Comparison of ENCODE assay signal across 20 mouse cellular contexts in the genomic region with DNA sequence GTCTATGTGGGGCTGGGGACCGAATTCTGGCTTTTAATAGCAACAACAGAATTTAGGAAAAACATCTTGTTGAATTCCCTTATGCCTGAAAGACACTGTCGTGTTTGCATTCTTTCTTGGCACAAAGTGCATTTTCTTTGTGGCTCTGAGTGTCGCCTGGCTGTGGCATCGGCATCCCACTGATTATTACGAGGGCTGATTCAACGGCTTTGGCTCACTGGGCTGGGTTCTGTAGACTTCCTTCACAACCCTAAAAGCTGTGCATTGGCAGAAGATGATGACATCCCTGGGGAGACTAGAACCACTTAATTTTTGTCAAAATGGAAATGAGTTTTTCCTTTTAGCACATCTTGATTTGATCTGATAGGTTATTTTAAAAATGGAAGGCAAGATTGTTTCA.
DNase-seq lines count a peak whose midpoint lies in the region; ATAC-seq and TF ChIP-seq lines count a peak whose summit lies in the region.
"Had no signal": no experiment of that assay in that cellular context is flagged by ENCODE, and none has a peak within 500 bp of the region (broad histone marks: within the 10 kb centered on the region; RNA-seq: fewer than 3 reads in every experiment).

No protein-coding gene starts in this region.

- no peaks in the 10 kb centered on the region for H3K36me3 ChIP-seq in hindbrain, embryonic 15.5 days
- H3K36me3 ChIP-seq in hindbrain, embryonic 14.5 days (replicated peaks; ENCODE audit: control insufficient read depth, insufficient read depth): no peaks in the 10 kb centered on the region
- no peaks in the 10 kb centered on the region for H3K36me3 ChIP-seq in liver, postnatal 0 days (replicated peaks; ENCODE audit: insufficient read depth, low read length)
- H3K36me3 ChIP-seq: limb, embryonic 13.5 days; liver, embryonic 13.5 days; lung, embryonic 15.5 days; neural tube, embryonic 12.5 days had no signal

- 0 out of 2 replicates have a peak overlapping the region, but pooled peaks have one; percentile 13 for H3K9ac ChIP-seq in hindbrain, embryonic 15.5 days
- H3K9ac ChIP-seq in hindbrain, embryonic 14.5 days: no peak overlapping the region
- H3K9ac ChIP-seq in liver, postnatal 0 days (replicated peaks): no peak overlapping the region
- H3K9ac ChIP-seq: limb, embryonic 13.5 days; liver, embryonic 13.5 days; lung, embryonic 15.5 days; neural tube, embryonic 12.5 days had no signal

- no peak overlapping the region; the same call in 1 of the 2 replicates for H3K27ac ChIP-seq in hindbrain, embryonic 15.5 days (replicated peaks)
- no peak overlapping the region for H3K27ac ChIP-seq in hindbrain, embryonic 14.5 days
- H3K27ac ChIP-seq in liver, postnatal 0 days (ENCODE audit: low read depth): no peak overlapping the region
- H3K27ac ChIP-seq: limb, embryonic 13.5 days; liver, embryonic 13.5 days; lung, embryonic 15.5 days; neural tube, embryonic 12.5 days had no signal

- TF ChIP-seq EP300 in liver, postnatal 0 days (IDR thresholded peaks at IDR 0.05; ENCODE audit: low read depth): no peak

- TF ChIP-seq CTCF in liver, postnatal 0 days (IDR thresholded peaks at IDR 0.05; ENCODE audit: low read depth): no peak

- intact Hi-C loops in heart, postnatal 14 days (cut with DNase I): no loop called here

- no peak for DNase-seq in hindbrain, embryonic 14.5 days (ENCODE audit: low spot score)
- DNase-seq in brain, adult 2 months (ENCODE audit: low read depth, low spot score): peak; percentile 90
- peak; percentile 77 for DNase-seq in cerebellum, adult 11-12 months
- peak; percentile 76 to 90 for DNase-seq in cerebellum, postnatal 14 days
- DNase-seq in retina, embryonic 14.5 days (ENCODE audit: low spot score): no peak
- no peak for DNase-seq in liver, postnatal 0 days
- no peak for DNase-seq in heart, postnatal 14 days
- DNase-seq: B cell, adult 2 months; heart, postnatal 10 days; kidney, adult 2 months; kidney, postnatal 10 days; liver, embryonic 13.5 days; lung, postnatal 4 days; right cerebral cortex, adult 18-20 months had no signal

- 0 out of 2 replicates have a peak, but pooled peaks cover 3% of the 10 kb centered on the region for H3K4me1 ChIP-seq in hindbrain, embryonic 15.5 days (replicated peaks)
- no peaks in the 10 kb centered on the region for H3K4me1 ChIP-seq in hindbrain, embryonic 14.5 days (replicated peaks; ENCODE audit: control insufficient read depth, insufficient read depth, low read length)
- no peaks in the 10 kb centered on the region for H3K4me1 ChIP-seq in liver, postnatal 0 days (ENCODE audit: insufficient read depth)
- H3K4me1 ChIP-seq: limb, embryonic 13.5 days; liver, embryonic 13.5 days; lung, embryonic 15.5 days; neural tube, embryonic 12.5 days had no signal

- no peaks in the 10 kb centered on the region for H3K27me3 ChIP-seq in hindbrain, embryonic 15.5 days
- no peaks in the 10 kb centered on the region for H3K27me3 ChIP-seq in hindbrain, embryonic 14.5 days (ENCODE audit: control insufficient read depth, insufficient read depth, low read length)
- H3K27me3 ChIP-seq in liver, postnatal 0 days (ENCODE audit: insufficient read depth, low read length): no peaks in the 10 kb centered on the region
- H3K27me3 ChIP-seq: limb, embryonic 13.5 days; liver, embryonic 13.5 days; lung, embryonic 15.5 days; neural tube, embryonic 12.5 days had no signal

- H3K4me3 ChIP-seq in hindbrain, embryonic 15.5 days: no peak overlapping the region
- no peak overlapping the region for H3K4me3 ChIP-seq in hindbrain, embryonic 14.5 days (replicated peaks; ENCODE audit: low read length)
- H3K4me3 ChIP-seq in liver, postnatal 0 days (ENCODE audit: low read depth, low read length): no peak overlapping the region
- H3K4me3 ChIP-seq: limb, embryonic 13.5 days; liver, embryonic 13.5 days; lung, embryonic 15.5 days; neural tube, embryonic 12.5 days had no signal

- H3K9me3 ChIP-seq in hindbrain, embryonic 15.5 days: no peaks in the 10 kb centered on the region
- no peaks in the 10 kb centered on the region for H3K9me3 ChIP-seq in hindbrain, embryonic 14.5 days (ENCODE audit: control insufficient read depth, low read length)
- no peaks in the 10 kb centered on the region for H3K9me3 ChIP-seq in liver, postnatal 0 days (ENCODE audit: low read length)
- H3K9me3 ChIP-seq: limb, embryonic 13.5 days; liver, embryonic 13.5 days; lung, embryonic 15.5 days; neural tube, embryonic 12.5 days had no signal

- no peak for ATAC-seq in hindbrain, embryonic 15.5 days (ENCODE audit: low FRiP score, low read depth)
- ATAC-seq in hindbrain, embryonic 14.5 days (ENCODE audit: low FRiP score): no peak
- ATAC-seq in liver, postnatal 0 days: no peak
- ATAC-seq: inflammation-experienced regulatory T-cells, adult 6 months had no signal

- H3K4me2 ChIP-seq in hindbrain, embryonic 15.5 days: no peak overlapping the region
- no peak overlapping the region for H3K4me2 ChIP-seq in hindbrain, embryonic 14.5 days (replicated peaks)
- H3K4me2 ChIP-seq in liver, postnatal 0 days (ENCODE audit: low read depth, low read length): no peak overlapping the region
- H3K4me2 ChIP-seq: heart, embryonic 11.5 days; limb, embryonic 13.5 days; liver, embryonic 13.5 days; lung, embryonic 15.5 days; neural tube, embryonic 12.5 days had no signal

- 27% methylated on average over 6 of the region's 6 CpGs for WGBS in hindbrain, embryonic 15.5 days
- 31% methylated on average over 6 of the region's 6 CpGs for WGBS in hindbrain, embryonic 14.5 days
- WGBS in liver, postnatal 0 days (ENCODE audit: insufficient replicate concordance): 62% methylated on average over 6 of the region's 6 CpGs

Comparison
In these comparisons a context has a peak if more than half of its experiments do, and no peak if none do; other contexts are left out.
1. DNase-seq: peak in brain, adult 2 months (single experiment), cerebellum, adult 11-12 months (single experiment) and cerebellum, postnatal 14 days (2 of 2); none in hindbrain, embryonic 14.5 days (single experiment), retina, embryonic 14.5 days (single experiment), liver, postnatal 0 days (single experiment) and heart, postnatal 14 days (0 of 2).